Mouse (Mus musculus) gastrocnemius, adult 18-20 months (tissue): Measurements from ENCODE around the gene Armh3. TPM values are rescaled to one million over a fixed set of nuclear protein-coding genes. Genes with fewer than 3 reads are reported as not detected.
A peak's percentile ranks its signal among the peaks of the same experiment; 100 is the strongest.
"Not testable (repeated sequence)": the region's sequence is repeated elsewhere in the genome, so short reads cannot be mapped to it uniquely, and the experiment has no call there.

Source experiments
- DNase-seq: peaks from one replicate; pipeline ENCODE4 v3.0.0; 2021; ENCODE audit warnings: low spot score
- total RNA-seq, 2 experiments: library from RNA; stranded (reverse); gene quantifications; 2 replicates each; pipeline ENCODE4 v1.2.3; 2021

The Armh3 gene
- total RNA-seq, 2 experiments from 2014 or later: 11.9 to 12.6 TPM

DNA sequence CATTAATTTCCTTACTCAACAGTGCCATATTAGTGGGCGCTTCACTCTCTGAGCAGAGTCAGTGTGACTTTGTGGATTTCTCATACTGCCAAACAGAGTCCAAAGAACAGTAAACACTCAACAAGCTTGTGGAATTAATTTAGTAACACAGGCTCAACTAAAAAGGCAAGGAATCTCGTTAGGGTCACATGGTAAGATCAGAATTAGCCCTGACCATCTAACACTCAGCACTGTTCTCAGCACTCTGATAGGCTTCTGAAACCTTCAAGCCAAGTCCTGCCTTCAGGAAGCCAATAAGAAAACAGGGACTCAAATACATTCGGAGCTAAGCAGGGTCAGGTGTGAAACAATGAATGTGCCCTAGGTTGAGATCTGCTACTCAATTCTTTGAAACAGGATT, 172.1 kb downstream of the Armh3 start:
- no peak for DNase-seq

DNA sequence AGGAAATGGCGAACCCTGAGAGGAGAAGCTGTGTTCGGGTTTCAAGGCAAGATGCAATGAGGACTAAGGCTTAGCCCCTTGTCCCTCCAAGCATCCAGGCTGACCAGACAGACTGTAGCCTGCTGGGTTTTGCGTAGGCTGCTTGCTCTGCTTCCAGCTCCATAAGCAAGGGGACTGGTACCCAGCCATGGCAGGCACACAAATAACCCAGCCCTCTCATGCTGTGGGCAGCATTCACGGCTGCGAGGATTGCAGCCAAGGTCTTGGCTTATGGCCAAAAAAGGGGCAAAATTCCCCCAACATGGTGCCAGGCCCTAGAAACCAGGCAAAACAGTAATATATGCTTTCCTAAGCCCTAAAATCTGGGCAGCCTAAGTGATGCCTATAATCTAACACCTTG, 176.5 kb downstream of the Armh3 start:
- no peak for DNase-seq

GRCm38 (mm10) chr19:45817816-45818490, 180.3 kb downstream of the Armh3 start:
- DNase-seq: no peak

GRCm38 (mm10) chr19:45816727-45817126, 181.6 kb downstream of the Armh3 start:
- no peak for DNase-seq

DNA sequence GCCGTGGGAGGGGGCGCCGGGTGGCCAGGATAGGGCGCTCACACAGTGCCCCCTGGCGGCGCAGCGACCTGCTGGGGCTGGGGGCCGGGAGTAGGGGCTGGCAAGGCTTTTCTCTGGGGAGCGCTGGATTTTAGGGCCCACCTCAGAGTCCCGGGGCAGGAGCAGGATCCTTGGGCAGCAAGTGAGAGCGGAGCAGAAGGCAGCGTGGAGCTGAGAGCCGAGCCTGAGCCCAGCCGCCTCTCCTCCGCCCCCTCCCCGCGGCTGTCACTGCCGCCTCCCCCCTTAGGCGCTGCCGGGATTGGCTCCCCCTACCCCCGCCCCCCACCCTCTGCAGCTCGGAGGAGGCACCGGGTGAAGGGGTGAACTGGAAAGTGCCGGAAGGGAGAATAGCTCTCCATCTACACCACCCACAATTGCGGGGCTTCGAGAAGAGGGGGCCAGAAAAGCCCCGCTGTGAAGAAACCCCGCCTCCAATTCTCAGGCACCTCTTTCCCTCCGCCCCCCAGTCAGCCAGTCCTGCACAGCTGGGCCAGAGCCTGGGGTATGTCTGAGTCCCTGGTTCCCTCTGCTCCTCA, 182.4 kb downstream of the Armh3 start, which contains the start of gene Kcnip2:
TSS of gene Kcnip2 (minus strand) at position 231 of the 575 bp plus-strand sequence.
- DNase-seq: no peak

DNA sequence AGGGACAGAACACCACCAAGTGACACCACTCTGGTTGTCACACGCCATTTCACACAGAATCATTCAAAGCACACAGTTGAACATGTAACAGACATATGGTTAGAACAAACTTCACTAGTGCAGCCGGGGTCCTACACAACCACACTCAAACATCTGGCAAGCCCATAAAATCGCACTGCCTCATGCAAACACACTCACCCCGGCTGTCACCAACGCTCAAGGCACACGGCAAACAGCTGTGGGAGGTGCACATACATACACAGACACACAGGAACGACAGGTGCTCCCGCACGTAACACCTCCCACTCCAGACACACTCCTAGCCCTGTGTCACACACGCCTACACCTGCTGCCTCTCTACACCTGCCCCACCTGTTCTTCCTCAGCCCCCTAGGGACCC, 183.1 kb downstream of the Armh3 start:
- DNase-seq: no peak

DNA sequence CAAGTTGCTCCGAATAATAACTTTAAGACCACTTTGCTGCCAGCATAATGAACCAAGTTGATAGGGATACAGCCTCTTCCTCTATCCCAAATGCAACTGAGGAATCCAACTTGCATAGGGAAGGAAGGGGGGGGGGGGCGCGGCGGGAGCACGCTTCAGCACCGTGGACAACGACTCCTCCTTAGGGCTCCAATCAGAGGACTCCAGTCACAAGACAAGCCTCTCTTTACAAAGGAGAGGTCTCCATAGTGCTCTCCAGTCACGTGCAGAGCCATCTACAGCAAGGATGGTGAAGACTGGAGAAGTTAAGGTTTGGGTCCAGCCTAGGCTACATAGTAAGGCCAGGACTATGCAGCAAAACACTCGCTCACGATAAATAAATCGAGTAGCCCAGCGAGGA, 184.5 kb downstream of the Armh3 start:
- DNase-seq: no peak

- DNase-seq: peak; percentile 79
Measured at GRCm38 (mm10) chr19:45813263-45813662, 185.0 kb downstream of the Armh3 start.

- DNase-seq: no peak
Measured at GRCm38 (mm10) chr19:45812673-45813252, 185.5 kb downstream of the Armh3 start.

- peak; percentile 49 for DNase-seq
Measured at GRCm38 (mm10) chr19:45812115-45812514, 186.2 kb downstream of the Armh3 start.

- DNase-seq: no peak
Measured at GRCm38 (mm10) chr19:45811028-45811674, 187.1 kb downstream of the Armh3 start.

DNA sequence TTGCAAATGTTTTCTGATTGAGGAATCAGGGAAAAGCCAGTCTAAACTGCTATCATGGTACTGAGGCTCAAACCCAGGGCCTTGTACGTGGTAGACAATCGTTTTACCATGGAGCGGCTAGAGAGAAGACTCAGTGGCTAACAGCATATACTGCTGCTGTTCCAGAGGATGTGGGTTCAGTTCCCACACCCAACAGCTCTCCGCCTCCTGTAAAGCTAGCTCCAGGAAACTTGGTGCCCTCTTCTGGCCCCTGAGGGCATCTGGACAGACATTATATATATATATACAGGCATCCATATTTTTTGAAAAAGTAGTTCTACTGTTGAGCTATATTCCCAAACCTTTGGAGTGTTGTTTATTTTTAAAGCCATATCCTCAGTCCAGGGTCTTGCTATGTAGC, 190.6 kb downstream of the Armh3 start:
- no peak for DNase-seq

GRCm38 (mm10) chr19:45805817-45806216, 192.5 kb downstream of the Armh3 start:
- DNase-seq: not testable (repeated sequence)

DNA sequence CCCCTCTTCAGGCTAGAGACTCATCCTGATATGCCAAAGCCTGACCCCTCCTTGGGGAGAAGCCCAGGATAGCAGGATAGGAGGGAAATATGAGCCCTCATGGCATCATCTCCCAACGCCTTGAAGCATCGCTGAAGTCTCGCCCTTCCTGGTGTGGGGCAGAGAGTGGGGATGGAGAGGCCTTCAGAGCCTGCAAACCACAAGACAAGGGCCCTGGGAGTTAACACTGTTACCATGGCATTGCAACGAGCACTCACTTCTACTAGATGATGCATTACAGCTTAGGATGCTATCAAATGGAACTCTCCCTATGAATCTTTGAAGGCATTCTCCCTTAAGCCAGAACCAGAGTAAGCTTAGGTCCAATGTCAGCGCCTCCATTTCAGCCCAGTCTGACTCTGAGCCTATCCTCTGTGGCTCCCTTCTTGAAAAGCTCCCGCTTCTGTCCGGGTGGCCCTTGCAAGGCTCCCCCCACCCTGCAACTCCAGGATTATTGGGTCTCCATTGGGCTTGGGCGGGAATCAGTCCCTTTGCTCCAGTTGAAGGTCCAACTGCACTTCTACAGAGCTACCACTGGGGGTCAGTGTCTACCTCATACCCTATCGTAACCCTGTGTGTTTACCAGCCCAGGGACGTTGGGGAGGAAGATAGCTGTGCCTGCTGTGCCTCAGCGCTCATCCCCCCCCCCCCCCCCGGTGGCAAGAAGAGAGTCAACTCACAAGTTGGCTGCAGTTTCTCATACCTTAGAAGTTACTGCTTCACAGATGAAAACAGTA, 193.5 kb downstream of the Armh3 start:
- peak; percentile 14 for DNase-seq

GRCm38 (mm10) chr19:45803408-45803807, 194.9 kb downstream of the Armh3 start:
- DNase-seq: no peak

DNA sequence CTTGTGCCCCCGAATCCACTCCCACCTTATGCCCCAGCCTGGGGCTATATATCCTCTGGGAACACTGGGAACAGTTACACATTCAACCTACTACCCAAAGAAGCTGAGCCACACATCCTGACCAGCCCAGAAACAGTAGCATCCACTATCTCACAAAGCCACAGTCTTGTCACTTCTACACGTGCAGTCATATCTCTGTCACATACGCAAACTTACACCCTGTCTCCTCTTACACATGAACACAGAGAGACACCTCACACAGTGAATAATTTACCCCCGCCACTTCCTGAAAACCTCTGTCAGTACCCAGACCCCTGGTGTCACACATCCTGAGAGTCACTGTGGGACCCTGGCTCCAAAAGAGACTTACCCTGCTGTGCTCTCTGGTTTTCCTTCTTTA, 195.6 kb downstream of the Armh3 start:
- no peak for DNase-seq

DNA sequence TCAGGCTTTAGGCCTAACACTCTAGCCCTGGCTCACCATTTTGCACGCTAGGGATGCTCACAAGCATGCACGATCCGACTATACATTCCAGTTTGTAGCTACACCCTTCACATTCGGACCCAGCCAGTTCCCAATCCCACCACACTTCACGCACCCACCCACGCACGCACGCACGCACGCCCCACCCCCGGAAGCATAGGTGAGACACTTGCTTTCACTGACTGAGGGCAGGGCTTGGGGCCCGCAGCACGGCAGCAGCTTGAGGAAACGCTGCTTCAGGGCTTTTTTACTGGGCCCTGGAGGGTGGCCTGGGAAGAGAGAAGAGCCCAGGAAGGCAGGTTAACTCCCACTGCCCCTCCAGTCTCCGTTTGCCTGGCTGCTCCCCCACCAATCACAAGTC, 201.4 kb downstream of the Armh3 start:
- no peak for DNase-seq

DNA sequence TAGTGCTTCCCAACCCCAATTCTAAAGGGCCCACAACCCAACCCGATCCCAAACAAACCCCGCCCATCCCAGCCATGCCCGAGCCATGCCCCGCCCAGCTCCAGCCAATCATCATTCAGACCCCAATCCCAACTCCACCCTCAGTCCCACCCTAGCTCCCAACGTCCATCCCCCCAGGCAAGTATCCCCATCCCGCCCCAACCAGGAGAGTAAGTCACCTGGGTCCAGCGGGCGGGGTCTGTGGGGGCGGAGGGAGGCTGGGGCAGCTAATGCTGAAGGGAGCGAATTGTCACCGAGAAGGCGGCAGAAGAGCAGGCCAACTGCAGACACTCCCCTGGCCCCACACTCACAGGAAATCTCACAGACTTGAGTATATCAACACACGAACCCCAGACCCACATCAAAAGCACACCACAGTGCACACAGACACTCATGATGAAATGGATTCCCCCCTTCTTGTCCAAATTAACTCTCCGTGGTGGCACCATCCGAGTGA, 202.2 kb downstream of the Armh3 start:
- DNase-seq: no peak

DNA sequence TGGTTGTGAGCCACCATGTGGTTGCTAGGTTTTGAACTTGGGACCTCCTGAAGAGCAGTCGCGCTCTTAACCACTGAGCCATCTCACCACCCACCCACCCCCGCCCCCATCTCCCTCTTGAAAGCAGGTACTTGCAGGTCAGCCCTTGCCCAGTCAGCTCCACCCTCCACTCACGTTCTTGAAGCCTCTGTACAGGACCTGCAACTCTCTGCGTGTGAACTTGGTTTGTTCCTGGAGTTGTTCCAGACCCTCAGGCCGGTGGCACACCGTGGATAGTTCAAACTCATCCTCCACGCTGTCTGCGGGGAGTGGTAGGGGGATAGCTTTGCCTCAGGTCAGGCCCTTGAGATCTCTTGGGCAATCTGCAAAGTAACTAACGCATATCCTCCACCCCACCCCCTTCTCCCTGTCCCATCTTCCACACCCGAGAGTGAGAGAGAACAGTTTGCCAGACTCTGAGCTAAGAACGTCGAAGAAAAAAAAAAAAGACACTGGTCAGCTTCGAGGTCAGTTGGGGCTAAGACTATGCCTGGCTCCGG, 202.8 kb downstream of the Armh3 start:
- DNase-seq: no peak

DNA sequence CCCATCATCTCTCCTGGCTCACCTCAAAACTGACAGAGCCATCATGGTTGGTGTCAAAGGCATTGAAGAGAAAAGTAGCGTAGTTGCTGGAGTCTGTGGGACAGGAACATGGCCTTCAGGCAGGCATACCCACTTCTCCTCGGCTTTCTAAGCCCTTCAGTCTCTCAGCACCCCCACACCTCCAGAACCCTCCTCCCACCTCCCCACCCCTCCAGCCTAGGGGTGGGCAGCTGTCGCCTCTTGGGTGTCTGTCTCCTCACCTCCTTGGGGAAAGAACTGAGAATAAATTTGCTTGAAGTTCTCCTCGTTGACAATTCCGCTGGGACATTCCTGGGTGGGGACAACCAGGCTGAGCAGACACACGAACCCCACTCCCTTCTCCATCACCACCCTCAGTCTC, 203.6 kb downstream of the Armh3 start:
- no peak for DNase-seq

DNA sequence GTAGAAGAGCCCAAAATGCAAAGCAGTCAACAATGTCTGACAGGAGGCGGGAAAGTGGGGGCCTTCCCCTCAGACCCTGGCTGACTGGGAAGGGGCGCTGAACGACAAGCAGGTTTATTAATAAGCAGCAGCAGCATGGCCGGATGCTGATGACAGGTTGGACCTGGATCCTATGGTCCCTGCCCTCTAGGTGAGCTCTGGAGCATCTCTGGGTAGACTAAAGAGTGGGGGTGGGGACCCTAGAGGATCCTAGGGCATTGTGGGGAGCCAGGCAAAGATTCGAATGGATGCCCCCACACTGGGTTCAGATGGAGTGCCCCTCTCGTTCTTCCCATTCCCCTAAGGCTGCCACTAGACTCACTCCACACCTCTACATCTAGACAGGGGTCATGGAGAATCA, 205.9 kb downstream of the Armh3 start:
- no peak for DNase-seq
